Mouse (Mus musculus): ENCODE results near the gene Coq5. TPM values are rescaled to one million over a fixed set of nuclear protein-coding genes. Genes with fewer than 3 reads are reported as not detected.
A peak's percentile ranks its signal among the peaks of the same experiment; 100 is the strongest.

Gene Coq5
- total RNA-seq (2014; fragmentation: Nextera tagmentation) (41.1 and 42.9 TPM in 2 replicates), total RNA-seq (2017) (51.6 and 56.9 TPM in 2 replicates), polyA plus RNA-seq (2012) (23.4 and 25.0 TPM in 2 replicates)

DNA sequence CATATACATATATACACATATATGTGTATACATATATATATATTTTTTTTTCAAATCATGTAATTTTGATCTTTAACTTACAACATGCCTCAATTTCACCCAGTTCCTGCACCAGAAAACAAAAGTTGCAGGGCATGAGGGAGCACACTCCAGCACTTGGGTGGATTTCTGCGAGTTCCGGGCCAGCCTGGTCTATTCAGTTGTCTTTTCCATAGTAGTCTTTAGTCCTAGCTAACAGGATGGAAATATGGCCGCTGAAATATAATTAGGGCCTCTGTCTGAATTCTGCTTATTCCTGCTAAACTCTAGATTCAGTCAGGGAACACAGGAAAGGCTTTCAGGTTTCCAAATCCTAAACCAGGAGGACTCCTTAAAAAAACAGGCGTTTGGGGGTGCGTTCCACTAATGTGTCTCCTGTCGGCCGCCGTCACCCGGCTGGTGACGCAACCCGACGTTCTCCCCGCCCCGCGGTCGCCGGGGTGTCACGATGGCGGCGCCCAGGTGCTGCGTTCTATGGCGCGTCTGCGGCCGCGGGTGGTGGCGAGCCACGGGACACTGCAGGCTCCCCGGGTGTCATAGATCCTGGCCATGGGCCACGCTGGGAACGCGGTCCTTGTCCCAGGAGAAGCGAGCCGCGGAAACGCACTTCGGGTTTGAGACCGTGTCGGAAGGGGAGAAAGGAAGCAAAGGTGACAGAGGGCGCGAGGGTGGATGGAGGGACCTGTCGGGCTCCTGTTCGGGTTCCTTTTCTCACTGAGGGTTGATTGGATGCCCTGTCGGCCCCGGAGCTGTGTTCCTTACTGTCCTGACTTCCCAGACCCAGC lies at the start of gene Coq5:
Gene Coq5, plus strand, starts transcription at position 441 of the 824 bp plus-strand sequence.
- no peak for TF ChIP-seq GATA2 (IDR thresholded peaks at IDR 0.05; ENCODE audit: borderline replicate concordance, low read depth, low read length)
- no peak for TF ChIP-seq CTCF (IDR thresholded peaks at IDR 0.05; ENCODE audit: low read depth, low read length)
- no peak for TF ChIP-seq POLR2AphosphoS5 (IDR thresholded peaks at IDR 0.05; ENCODE audit: insufficient replicate concordance, low read depth, low read length)
- TF ChIP-seq TAL1 (conservative IDR thresholded peaks at IDR 0.05; ENCODE audit: low read depth, low read length) = no peak
- TF ChIP-seq GATA1 (IDR thresholded peaks at IDR 0.05; ENCODE audit: borderline replicate concordance, low read length) = no peak
- Histone ChIP-seq H3K36me3 (replicated peaks) (peaks cover 30% of the 10 kb centered on the region), H3K4me3 (ENCODE audit: low read depth, low read length) (peak within 1 kb of the TSS; percentile 99), H3K9me3 (replicated peaks) (peaks cover 3% of the 10 kb centered on the region; the same call in 1 of the 2 replicates), H3K27me3 (ENCODE audit: insufficient read depth, low read length) (no peaks in the 10 kb centered on the region), H3K4me1 (ENCODE audit: insufficient read depth, low read depth, low read length) (peaks cover 51% of the 10 kb centered on the region)
- ATAC-seq (ENCODE audit: extremely low read depth, insufficient number of reproducible peaks, low FRiP score, poor library complexity, severe bottlenecking) (0 out of 2 replicates have a peak, but pooled peaks have one; percentile 22), DNase-seq (ENCODE audit: low spot score) (peak; percentile 73)

DNA sequence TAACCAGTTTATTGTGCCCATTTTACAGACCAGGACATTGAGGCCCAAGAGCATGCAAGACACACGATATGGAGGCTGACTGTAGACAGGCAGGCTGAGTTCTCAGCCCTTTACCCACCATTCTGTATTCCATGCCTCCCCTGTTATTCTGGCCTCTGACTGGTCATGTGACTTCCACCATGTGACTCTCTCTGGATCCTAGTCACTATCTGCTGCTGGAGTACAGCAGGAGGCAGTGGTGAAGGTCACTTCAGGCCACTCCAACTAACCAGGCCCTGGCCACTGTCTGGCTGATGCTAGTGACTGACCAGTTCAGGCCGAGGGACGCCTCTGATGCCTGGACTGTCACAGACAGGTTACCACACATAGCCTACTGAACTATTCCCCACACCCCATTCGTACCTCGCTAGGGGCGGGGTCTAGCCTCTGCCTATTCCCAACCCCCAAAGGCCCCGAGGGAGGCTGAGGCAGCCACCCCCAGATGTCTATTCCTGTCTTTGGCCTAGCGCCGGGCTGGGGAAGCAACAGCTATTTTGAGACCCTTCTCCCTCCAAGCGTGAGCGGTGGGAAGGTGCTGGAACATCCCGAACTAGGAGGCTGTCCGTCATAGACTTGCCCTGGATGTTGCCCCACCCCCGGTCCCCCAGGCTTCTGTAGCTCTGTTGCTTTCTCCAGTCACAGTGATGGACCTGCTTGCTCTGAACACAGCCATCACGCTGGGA lies 48.5 kb upstream of the Coq5 start:
- ATAC-seq (ENCODE audit: extremely low read depth, insufficient number of reproducible peaks, low FRiP score, poor library complexity, severe bottlenecking) = no peak

DNA sequence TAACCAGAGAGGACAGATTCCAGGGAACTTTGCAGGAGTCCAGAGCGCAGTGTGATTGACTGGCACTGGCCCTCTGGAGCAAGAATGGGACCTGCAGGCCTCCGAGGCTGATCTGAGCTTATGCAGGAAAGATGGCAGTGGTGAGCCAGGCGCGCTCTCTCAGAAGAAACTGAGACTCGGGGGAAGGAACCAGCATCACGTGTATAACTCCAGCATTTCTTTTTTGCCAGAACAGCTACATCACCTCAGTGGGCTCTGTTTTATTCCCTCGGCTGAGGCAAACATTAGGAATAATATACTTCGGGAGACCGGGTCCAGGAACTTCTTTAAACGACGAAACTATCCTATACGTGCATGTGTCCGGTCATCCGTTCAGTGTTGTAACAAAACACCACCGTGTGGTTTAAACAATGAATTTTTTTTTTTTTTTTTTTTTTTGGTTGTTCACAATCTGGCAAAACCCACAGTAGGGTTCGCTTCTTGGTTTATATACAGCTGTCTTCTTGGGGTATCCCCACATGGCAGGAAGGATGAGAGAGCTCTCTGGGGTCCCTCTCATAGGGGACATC lies 47.8 kb upstream of the Coq5 start:
- TF ChIP-seq CTCF (IDR thresholded peaks at IDR 0.05; ENCODE audit: low read depth, low read length) (no peak), GATA2 (IDR thresholded peaks at IDR 0.05; ENCODE audit: borderline replicate concordance, low read depth, low read length) (no peak), TAL1 (conservative IDR thresholded peaks at IDR 0.05; ENCODE audit: low read depth, low read length) (no peak)
- Histone ChIP-seq H3K36me3 (replicated peaks) (no peaks in the 10 kb centered on the region), H3K27me3 (ENCODE audit: insufficient read depth, low read length) (peaks cover 41% of the 10 kb centered on the region), H3K9me3 (replicated peaks) (0 out of 2 replicates have a peak, but pooled peaks cover 3% of the 10 kb centered on the region), H3K4me1 (ENCODE audit: insufficient read depth, low read depth, low read length) (peaks cover 20% of the 10 kb centered on the region), H3K4me3 (ENCODE audit: low read depth, low read length) (no peak overlapping the region)
- ATAC-seq (ENCODE audit: extremely low read depth, insufficient number of reproducible peaks, low FRiP score, poor library complexity, severe bottlenecking) (no peak), DNase-seq (ENCODE audit: low spot score) (no peak)

More for the DNA sequence above, 48.5 kb upstream of the Coq5 start:
- peaks cover 43% of the 10 kb centered on the region for H3K27me3 ChIP-seq (ENCODE audit: insufficient read depth, low read length)
- 0 out of 2 replicates have a peak, but pooled peaks cover 3% of the 10 kb centered on the region for H3K9me3 ChIP-seq (replicated peaks)
- peaks cover 20% of the 10 kb centered on the region for H3K4me1 ChIP-seq (ENCODE audit: insufficient read depth, low read depth, low read length)
- no peak for TF ChIP-seq CTCF (IDR thresholded peaks at IDR 0.05; ENCODE audit: low read depth, low read length)
- no peak for TF ChIP-seq TAL1 (conservative IDR thresholded peaks at IDR 0.05; ENCODE audit: low read depth, low read length)
- no peak for TF ChIP-seq POLR2AphosphoS5 (IDR thresholded peaks at IDR 0.05; ENCODE audit: insufficient replicate concordance, low read depth, low read length)
- no peak for TF ChIP-seq GATA1 (IDR thresholded peaks at IDR 0.05; ENCODE audit: borderline replicate concordance, low read length)
- no peak for TF ChIP-seq GATA2 (IDR thresholded peaks at IDR 0.05; ENCODE audit: borderline replicate concordance, low read depth, low read length)
- H3K4me3 ChIP-seq (ENCODE audit: low read depth, low read length) = no peak overlapping the region
- DNase-seq (ENCODE audit: low spot score) = no peak
- H3K36me3 ChIP-seq (replicated peaks) = no peaks in the 10 kb centered on the region

DNA sequence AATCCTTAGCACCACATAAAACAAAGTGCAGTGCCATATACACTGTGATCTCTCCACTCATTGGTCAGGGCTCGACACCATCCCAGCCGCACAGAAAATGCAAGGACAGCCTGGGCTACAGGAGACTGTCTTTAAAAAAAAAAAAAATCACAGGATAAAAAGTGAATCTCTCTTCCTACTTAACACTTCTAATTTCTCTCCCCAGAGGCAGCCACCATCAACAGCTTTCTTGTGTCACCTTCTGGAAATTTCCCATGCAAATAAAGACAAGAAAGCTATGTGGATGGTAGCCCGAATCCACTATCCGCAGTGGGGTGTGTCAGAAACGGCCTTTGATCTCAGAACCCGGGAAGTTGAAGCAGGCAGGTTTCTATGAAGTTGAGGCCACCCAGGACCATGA lies 47.0 kb upstream of the Coq5 start:
- Histone ChIP-seq H3K4me3 (ENCODE audit: low read depth, low read length) (no peak overlapping the region), H3K27me3 (ENCODE audit: insufficient read depth, low read length) (peaks cover 38% of the 10 kb centered on the region), H3K9me3 (replicated peaks) (0 out of 2 replicates have a peak, but pooled peaks cover 3% of the 10 kb centered on the region), H3K4me1 (ENCODE audit: insufficient read depth, low read depth, low read length) (peaks cover 22% of the 10 kb centered on the region), H3K36me3 (replicated peaks) (no peaks in the 10 kb centered on the region)
- TF ChIP-seq TAL1 (conservative IDR thresholded peaks at IDR 0.05; ENCODE audit: low read depth, low read length) (no peak), POLR2AphosphoS5 (IDR thresholded peaks at IDR 0.05; ENCODE audit: insufficient replicate concordance, low read depth, low read length) (no peak), GATA1 (IDR thresholded peaks at IDR 0.05; ENCODE audit: borderline replicate concordance, low read length) (no peak), CTCF (IDR thresholded peaks at IDR 0.05; ENCODE audit: low read depth, low read length) (no peak), GATA2 (IDR thresholded peaks at IDR 0.05; ENCODE audit: borderline replicate concordance, low read depth, low read length) (no peak)
- ATAC-seq (ENCODE audit: extremely low read depth, insufficient number of reproducible peaks, low FRiP score, poor library complexity, severe bottlenecking) (no peak), DNase-seq (ENCODE audit: low spot score) (no peak)

DNA sequence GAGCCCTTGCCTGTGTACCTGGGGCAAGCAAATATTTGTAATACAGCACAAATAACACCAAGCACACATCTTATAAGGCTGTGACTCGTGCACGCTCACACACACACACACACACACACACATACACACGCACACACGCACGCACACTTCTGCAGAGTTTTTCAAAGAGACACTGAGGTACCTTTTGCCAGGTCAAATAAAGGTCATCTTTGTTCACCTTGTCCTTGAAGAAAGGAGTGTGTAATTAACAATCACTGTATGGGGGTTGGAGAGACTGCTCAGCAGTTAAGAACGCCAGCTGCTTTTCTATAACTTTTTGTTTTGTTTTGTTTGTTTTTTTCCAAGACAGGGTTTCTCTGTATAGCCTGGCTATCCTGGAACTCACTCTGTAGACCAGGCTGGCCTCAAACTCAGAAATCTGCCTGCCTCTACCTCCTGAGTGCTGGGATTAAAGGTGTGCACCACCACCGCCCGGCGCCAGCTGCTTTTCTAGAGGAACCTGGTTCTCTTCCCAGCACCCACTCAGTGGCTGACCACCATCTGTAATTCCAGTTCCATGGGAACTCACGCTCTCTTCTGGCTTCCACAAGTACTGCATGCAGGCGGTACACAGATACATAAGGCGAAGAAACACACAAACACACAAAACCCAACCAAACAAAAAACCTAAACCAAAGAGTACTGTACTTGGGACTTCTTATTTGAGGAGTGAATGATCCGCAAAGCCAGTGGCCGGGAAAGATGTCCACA lies 46.3 kb upstream of the Coq5 start:
- TF ChIP-seq TAL1 (conservative IDR thresholded peaks at IDR 0.05; ENCODE audit: low read depth, low read length) = no peak
- no peak for TF ChIP-seq CTCF (IDR thresholded peaks at IDR 0.05; ENCODE audit: low read depth, low read length)
- ATAC-seq (ENCODE audit: extremely low read depth, insufficient number of reproducible peaks, low FRiP score, poor library complexity, severe bottlenecking) = no peak
- Histone ChIP-seq H3K9me3 (replicated peaks) (0 out of 2 replicates have a peak, but pooled peaks cover 3% of the 10 kb centered on the region), H3K4me1 (ENCODE audit: insufficient read depth, low read depth, low read length) (peaks cover 29% of the 10 kb centered on the region), H3K4me3 (ENCODE audit: low read depth, low read length) (no peak overlapping the region), H3K27me3 (ENCODE audit: insufficient read depth, low read length) (peaks cover 32% of the 10 kb centered on the region), H3K36me3 (replicated peaks) (no peaks in the 10 kb centered on the region)
- DNase-seq (ENCODE audit: low spot score) = no peak
